Mouse (Mus musculus): Measurements from ENCODE around the gene Metap2. TPM values are rescaled to one million over a fixed set of nuclear protein-coding genes. Genes with fewer than 3 reads are reported as not detected.

Gene Metap2
- polyA plus RNA-seq, 1 experiment from 2014 or later = 165 TPM

Other genes with a start within 250 kb of the Metap2 start
- 0.13 and 0.17 TPM in 2 replicates for gene Usp44, start 65.5 kb downstream of the Metap2 start, polyA plus RNA-seq (2014; fragmentation: Nextera tagmentation; extraction: Ambion mirVana)
- gene Vezt, start 138.7 kb upstream of the Metap2 start, polyA plus RNA-seq (2014; fragmentation: Nextera tagmentation; extraction: Ambion mirVana) = 60.5 and 62.3 TPM in 2 replicates
- gene Fgd6, start 138.9 kb upstream of the Metap2 start, polyA plus RNA-seq (2014; fragmentation: Nextera tagmentation; extraction: Ambion mirVana) = 2.4 and 3.4 TPM in 2 replicates